Mouse (Mus musculus) retina, embryonic 14.5 days (tissue): Measurements from ENCODE around the gene Myo15.
"Not testable (repeated sequence)": the region's sequence is repeated elsewhere in the genome, so short reads cannot be mapped to it uniquely, and the experiment has no call there.

Experiments used
- DNase-seq: peaks from one replicate; pipeline ENCODE4 v3.0.0-alpha.2; 2015; ENCODE audit warnings: low spot score

Myo15 gene

DNA sequence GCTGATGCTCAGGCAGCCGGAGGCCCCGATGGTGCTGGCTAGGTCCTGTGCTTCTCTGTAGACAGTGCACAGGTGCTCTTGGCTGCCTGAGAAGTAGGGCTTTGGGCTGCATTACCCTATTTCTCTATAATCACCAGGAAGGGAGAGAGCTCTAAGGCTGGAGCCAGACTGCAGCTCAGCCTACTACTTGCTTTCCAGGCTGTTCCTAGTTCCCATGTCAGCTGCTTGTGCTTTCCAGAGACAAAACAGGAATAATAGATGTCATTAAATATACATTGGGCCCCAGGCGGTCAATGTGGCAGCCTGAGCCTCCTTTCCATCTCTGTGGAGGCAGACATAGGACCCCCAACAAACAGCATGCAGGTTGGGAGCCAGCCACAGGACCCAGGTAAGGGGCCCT is at the start of gene Myo15:
TSS of gene Myo15 (plus strand) at position 301 of the 400 bp plus-strand sequence.
- no peak for DNase-seq

- peak; percentile 38 for DNase-seq
These were observed 47.0 kb upstream of the Myo15 start for GRCm38 (mm10) chr11:60422046-60422668.

- no peak for DNase-seq
These were observed 46.1 kb upstream of the Myo15 start for GRCm38 (mm10) chr11:60423006-60423405.

- no peak for DNase-seq
These were observed 42.7 kb upstream of the Myo15 start for GRCm38 (mm10) chr11:60426417-60426816.

DNA sequence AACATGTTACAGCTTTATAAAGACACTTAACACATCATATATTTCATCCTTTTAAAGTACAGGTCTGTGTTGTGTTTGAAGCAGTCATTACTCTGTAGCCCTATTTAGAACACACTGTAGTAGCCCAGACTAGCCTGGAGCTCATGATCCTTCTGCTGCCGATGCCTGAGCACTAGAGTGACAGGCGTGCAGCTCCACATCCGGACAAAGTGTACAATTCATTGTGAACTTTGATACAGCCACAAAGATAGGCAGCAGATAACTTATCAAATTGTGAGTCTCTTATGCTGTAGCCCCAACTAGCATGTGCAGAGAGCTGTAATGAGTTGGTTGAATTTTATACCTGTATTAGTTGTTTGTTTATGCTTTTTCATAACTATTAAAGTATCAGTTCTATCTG is 41.5 kb upstream of the Myo15 start:
- DNase-seq, result no peak

- no peak for DNase-seq
These were observed 35.6 kb upstream of the Myo15 start for GRCm38 (mm10) chr11:60433501-60433900.

GRCm38 (mm10) chr11:60435133-60435532 is 34.0 kb upstream of the Myo15 start:
- no peak for DNase-seq

- no peak for DNase-seq
These were observed 32.5 kb upstream of the Myo15 start for GRCm38 (mm10) chr11:60436618-60437017.

DNA sequence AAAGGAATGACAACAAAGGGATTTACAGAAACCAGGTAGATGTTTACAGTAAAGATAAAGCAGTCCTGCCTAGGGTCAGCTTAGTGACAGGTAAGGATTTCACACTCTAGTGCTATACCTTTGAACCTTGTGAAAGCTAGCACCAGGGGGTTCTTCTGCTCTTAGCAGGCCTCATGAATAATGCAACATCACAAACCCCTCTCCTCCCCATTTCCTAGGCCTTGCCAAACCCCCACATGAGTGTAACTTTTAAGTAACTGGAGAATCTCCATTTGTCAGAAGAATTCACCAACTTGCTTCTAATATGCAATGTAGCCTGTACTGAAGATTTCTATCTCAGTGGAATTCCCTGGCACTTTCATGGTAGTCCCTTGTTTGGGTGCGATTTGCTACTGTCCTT is 29.5 kb upstream of the Myo15 start:
- DNase-seq, result not testable (repeated sequence)

GRCm38 (mm10) chr11:60440176-60440575 is 29.0 kb upstream of the Myo15 start:
- no peak for DNase-seq

- no peak for DNase-seq
These were observed 26.2 kb upstream of the Myo15 start for GRCm38 (mm10) chr11:60442896-60443295.

- no peak for DNase-seq
These were observed 25.1 kb upstream of the Myo15 start for GRCm38 (mm10) chr11:60444007-60444406.

DNA sequence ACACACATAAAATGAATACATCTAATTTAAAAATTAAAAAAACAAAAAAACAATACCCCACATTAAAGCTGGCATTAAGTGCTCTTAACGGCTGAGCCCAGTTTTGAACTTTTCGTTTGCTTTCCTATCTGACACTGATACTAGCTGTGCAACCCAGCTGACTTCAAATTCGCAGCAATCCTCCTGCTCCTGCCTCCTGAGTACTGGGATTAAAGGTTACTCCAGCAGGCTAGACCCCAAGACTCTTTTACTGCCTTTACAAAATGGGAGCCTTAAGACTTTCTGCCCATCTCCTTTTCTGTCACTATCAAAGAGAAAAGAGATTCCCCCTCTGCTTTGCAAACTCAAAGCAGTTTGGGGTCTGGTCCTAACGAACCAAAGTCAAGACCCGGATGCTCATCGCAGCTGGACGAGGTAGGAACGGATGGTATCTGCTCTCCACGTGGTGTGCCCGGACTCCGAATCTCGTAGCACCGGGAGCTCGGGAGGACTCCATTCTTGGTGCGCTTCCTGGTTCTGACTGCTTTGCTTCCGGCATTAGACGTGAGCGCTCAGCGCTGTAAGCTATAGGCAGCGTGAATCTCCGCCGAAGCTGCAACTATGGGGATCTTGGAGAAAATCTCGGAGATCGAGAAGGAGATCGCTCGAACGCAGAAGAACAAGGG is 14.9 kb upstream of the Myo15 start, which contains the start of gene Drg2:
TSS of gene Drg2 (plus strand) at position 512 of the 665 bp plus-strand sequence.
- peak; percentile 96 for DNase-seq

DNA sequence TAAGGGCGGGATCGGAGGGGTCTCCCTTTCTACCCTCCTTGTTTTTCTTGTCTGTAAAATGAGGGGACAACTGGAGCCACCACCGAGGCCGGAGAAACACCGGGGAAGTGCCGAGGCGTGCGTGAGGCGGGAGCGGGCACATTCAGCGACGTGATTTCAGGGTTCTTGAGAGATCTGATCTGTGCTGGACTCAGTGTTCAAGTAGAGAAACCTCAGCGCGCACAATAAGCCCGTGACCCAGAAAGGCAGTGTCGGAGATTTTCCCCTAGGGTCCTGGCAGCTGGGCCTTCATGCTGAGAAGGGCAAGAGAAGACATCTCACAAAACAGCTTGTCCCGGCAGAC is 14.4 kb upstream of the Myo15 start:
- no peak for DNase-seq

DNA sequence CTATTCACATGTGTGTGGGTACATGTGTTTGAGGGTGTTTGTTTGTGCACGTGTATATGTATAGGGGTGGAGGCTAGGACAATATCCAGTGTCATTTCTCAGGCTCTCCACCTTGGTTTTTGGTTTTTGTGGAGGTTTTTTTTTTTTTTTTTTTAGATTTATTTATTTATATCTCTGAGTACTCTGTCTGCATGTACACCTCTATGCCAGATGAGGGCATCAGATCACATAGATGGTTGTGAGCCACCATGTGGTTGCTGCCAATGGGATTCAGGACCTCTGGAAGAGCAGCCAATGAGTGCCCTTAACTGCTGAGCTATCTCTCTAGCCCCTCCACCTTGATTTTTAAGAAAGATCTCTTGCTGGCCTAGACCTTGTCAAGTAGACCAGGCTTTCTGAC is 11.2 kb upstream of the Myo15 start:
- DNase-seq, result peak; percentile 17

GRCm38 (mm10) chr11:60465943-60466380 is 3.2 kb upstream of the Myo15 start:
- DNase-seq, result peak; percentile 57

DNA sequence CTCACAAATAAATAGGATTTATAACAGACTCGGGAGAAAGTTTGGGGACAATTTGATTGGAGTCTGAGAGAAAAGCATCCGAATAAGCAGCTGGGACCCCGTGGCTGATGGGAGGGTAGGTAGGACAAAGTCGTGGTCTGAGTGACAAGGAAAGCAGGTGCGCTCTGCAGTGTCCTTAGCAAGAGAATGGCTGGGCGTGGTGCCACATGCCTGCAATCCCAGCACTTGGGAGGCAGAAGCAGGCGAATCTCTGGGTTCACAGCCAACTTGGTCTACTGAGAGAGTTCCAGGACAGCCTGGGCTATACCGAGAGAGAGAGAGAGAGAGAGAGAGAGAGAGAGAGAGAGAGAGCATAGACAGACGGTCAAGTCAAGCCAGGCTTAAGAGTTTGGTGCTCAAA is 1.6 kb downstream of the Myo15 start:
- no peak for DNase-seq

- no peak for DNase-seq
These were observed 5.4 kb downstream of the Myo15 start for GRCm38 (mm10) chr11:60474534-60474933.

- DNase-seq, result no peak
These were observed 6.7 kb downstream of the Myo15 start for GRCm38 (mm10) chr11:60475668-60476362.

DNA sequence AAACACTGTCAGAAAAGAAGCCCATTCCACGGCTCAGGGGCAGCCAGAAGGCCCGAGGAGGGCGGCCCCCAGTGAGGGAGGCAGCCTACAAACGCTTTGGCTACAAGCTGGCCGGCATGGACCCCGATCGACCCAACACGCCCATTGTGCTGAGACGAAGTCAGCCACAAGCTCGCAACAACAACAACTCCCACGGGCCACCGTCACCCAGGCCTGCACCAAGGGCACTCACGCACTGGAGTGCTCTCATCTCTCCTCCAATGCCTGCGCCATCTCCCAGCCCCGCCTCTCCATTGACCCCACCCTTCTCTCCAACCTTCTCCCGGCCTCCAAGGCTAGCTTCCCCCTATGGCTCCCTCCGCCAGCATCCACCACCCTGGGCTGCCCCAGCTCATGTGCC is 9.0 kb downstream of the Myo15 start:
- no peak for DNase-seq

- no peak for DNase-seq
These were observed 17.1 kb downstream of the Myo15 start for GRCm38 (mm10) chr11:60486267-60486666.

- DNase-seq, result no peak
These were observed 23.6 kb downstream of the Myo15 start for GRCm38 (mm10) chr11:60492726-60493125.

DNA sequence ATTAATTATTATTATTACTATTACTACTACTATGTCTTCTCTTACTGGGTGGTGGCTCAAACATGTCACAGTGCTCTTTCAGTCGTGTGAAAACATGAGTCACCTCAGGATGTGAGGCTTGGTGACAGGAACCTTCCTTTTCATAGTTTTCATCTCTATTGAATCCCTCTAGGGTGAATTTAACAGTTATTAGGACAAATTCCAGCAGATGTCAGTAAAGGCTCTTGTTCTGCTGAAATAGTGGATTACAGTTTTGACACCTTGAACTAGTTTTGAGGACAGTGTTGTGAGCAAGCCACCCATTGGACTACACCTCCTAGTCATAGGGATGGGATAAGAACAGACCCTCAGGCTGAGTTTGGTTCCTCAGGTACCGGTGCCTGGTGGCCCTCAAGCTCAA is 26.6 kb downstream of the Myo15 start:
- no peak for DNase-seq
